Mouse (Mus musculus): Measurements from ENCODE around the gene Cenph. TPM values are rescaled to one million over a fixed set of nuclear protein-coding genes. Genes with fewer than 3 reads are reported as not detected.
"Not testable (repeated sequence)": the region's sequence is repeated elsewhere in the genome, so short reads cannot be mapped to it uniquely, and the experiment has no call there.

Gene Cenph
- total and polyA plus RNA-seq, 2 experiments from 2014 or later, result 5.6 TPM; not detected in 1

DNA sequence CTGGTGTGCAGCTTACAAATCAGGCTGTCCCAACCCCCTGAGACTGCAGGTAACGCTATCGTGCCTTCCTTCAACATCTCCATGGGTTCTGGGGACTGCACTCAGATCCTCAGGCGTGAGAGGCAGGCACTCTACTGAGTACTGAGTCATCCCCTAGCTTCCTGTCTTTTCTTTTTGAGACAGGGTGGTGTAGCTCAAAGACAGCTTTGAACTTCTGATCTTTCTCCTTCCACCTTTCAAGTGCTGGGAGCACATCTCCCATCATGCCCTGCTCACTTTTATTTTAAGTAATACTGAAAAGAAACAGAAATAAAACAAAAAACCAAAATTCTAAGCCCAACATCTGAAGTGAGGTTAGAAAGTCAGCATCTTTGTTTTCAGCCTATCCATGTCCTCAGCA is 30.1 kb upstream of the Cenph start:
- Histone ChIP-seq H3K4me2 (ENCODE audit: low read depth, low read length) (no peak overlapping the region), H3K27ac (ENCODE audit: low read depth) (no peak overlapping the region), H3K36me3 (replicated peaks; ENCODE audit: control insufficient read depth, insufficient read depth, low read length) (peaks cover 68% of the 10 kb centered on the region), H3K9me3 (replicated peaks; ENCODE audit: control insufficient read depth, low read length) (no peaks in the 10 kb centered on the region), H3K27me3 (ENCODE audit: control insufficient read depth, insufficient read depth, low read length) (no peaks in the 10 kb centered on the region), H3K9ac (replicated peaks; ENCODE audit: low read depth, low read length) (no peak overlapping the region), H3K4me3 (ENCODE audit: low read depth, low read length) (no peak overlapping the region), H3K4me1 (ENCODE audit: control insufficient read depth, insufficient read depth) (no peaks in the 10 kb centered on the region)
- TF ChIP-seq EP300 (IDR thresholded peaks at IDR 0.05; ENCODE audit: low read depth) (no peak), CTCF (IDR thresholded peaks at IDR 0.05; ENCODE audit: low read depth) (no peak)
- DNase-seq (ENCODE audit: low spot score) (no peak), ATAC-seq (ENCODE audit: insufficient read depth, low read depth) (no peak)
- 95% methylated on average over 3 of the region's 3 CpGs for WGBS

GRCm38 (mm10) chr13:100797171-100797570 is 21.5 kb upstream of the Cenph start:
- H3K27ac ChIP-seq (ENCODE audit: low read depth), result no peak overlapping the region
- no peaks in the 10 kb centered on the region for H3K9me3 ChIP-seq (replicated peaks; ENCODE audit: control insufficient read depth, low read length)
- no peak overlapping the region for H3K4me2 ChIP-seq (ENCODE audit: low read depth, low read length)
- no peaks in the 10 kb centered on the region for H3K27me3 ChIP-seq (ENCODE audit: control insufficient read depth, insufficient read depth, low read length)
- WGBS, result 82% methylated on average over 6 of the region's 6 CpGs
- no peaks in the 10 kb centered on the region for H3K4me1 ChIP-seq (ENCODE audit: control insufficient read depth, insufficient read depth)
- no peak for TF ChIP-seq EP300 (IDR thresholded peaks at IDR 0.05; ENCODE audit: low read depth)
- TF ChIP-seq CTCF (IDR thresholded peaks at IDR 0.05; ENCODE audit: low read depth), result no peak
- no peak overlapping the region for H3K4me3 ChIP-seq (ENCODE audit: low read depth, low read length)
- H3K9ac ChIP-seq (replicated peaks; ENCODE audit: low read depth, low read length), result no peak overlapping the region
- DNase-seq (ENCODE audit: low spot score) (no peak), ATAC-seq (ENCODE audit: insufficient read depth, low read depth) (no peak)
- peaks cover 17% of the 10 kb centered on the region; the same call in 1 of the 2 replicates for H3K36me3 ChIP-seq (replicated peaks; ENCODE audit: control insufficient read depth, insufficient read depth, low read length)

- H3K4me2 ChIP-seq (ENCODE audit: low read depth, low read length), result no peak overlapping the region
- WGBS, result 85% methylated on average over 3 of the region's 3 CpGs
- TF ChIP-seq CTCF (IDR thresholded peaks at IDR 0.05; ENCODE audit: low read depth), result no peak
- no peak for TF ChIP-seq EP300 (IDR thresholded peaks at IDR 0.05; ENCODE audit: low read depth)
These were observed 13.4 kb upstream of the Cenph start for GRCm38 (mm10) chr13:100789083-100789482.

DNA sequence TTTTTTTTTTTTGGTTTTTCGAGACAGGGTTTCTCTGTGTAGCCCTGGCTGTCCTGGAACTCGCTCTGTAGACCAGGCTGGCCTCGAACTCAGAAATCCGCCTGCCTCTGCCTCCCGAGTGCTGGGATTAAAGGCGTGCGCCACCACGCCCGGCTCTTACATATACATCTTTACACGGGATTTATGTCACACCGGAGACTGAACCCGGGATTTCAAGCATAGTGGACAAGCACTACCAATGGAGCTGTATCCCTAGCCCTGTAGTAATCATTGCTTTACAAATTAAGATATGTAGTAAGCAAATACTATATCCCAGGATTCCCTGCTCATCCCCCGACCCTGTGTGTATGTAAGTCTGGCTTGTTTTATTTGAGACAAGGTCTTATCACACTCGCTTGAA is 12.4 kb upstream of the Cenph start:
- DNase-seq (ENCODE audit: low spot score); ATAC-seq (ENCODE audit: insufficient read depth, low read depth); H3K9ac ChIP-seq (replicated peaks; ENCODE audit: low read depth, low read length); H3K27ac ChIP-seq (ENCODE audit: low read depth); H3K36me3 ChIP-seq (replicated peaks; ENCODE audit: control insufficient read depth, insufficient read depth, low read length); H3K27me3 ChIP-seq (ENCODE audit: control insufficient read depth, insufficient read depth, low read length); H3K4me2 ChIP-seq (ENCODE audit: low read depth, low read length); H3K9me3 ChIP-seq (replicated peaks; ENCODE audit: control insufficient read depth, low read length); H3K4me3 ChIP-seq (ENCODE audit: low read depth, low read length): not testable (repeated sequence)
- peaks cover 14% of the 10 kb centered on the region; the same call in 1 of the 2 replicates for H3K4me1 ChIP-seq (ENCODE audit: control insufficient read depth, insufficient read depth)
- 95% methylated on average over 11 of the region's 14 CpGs for WGBS

More at GRCm38 (mm10) chr13:100789083-100789482, 13.4 kb upstream of the Cenph start:
- ATAC-seq (ENCODE audit: insufficient read depth, low read depth) (no peak), DNase-seq (ENCODE audit: low spot score) (no peak)
- Histone ChIP-seq H3K9me3 (replicated peaks; ENCODE audit: control insufficient read depth, low read length) (0 out of 2 replicates have a peak, but pooled peaks cover 4% of the 10 kb centered on the region), H3K9ac (replicated peaks; ENCODE audit: low read depth, low read length) (no peak overlapping the region), H3K4me1 (ENCODE audit: control insufficient read depth, insufficient read depth) (peaks cover 12% of the 10 kb centered on the region; the same call in 1 of the 2 replicates), H3K4me3 (ENCODE audit: low read depth, low read length) (no peak overlapping the region), H3K36me3 (replicated peaks; ENCODE audit: control insufficient read depth, insufficient read depth, low read length) (no peaks in the 10 kb centered on the region), H3K27ac (ENCODE audit: low read depth) (no peak overlapping the region), H3K27me3 (ENCODE audit: control insufficient read depth, insufficient read depth, low read length) (no peaks in the 10 kb centered on the region)

GRCm38 (mm10) chr13:100787316-100788010 is 11.8 kb upstream of the Cenph start:
- Histone ChIP-seq H3K4me3 (ENCODE audit: low read depth, low read length) (no peak overlapping the region), H3K9me3 (replicated peaks; ENCODE audit: control insufficient read depth, low read length) (0 out of 2 replicates have a peak, but pooled peaks cover 4% of the 10 kb centered on the region), H3K36me3 (replicated peaks; ENCODE audit: control insufficient read depth, insufficient read depth, low read length) (peaks cover 5% of the 10 kb centered on the region), H3K4me2 (ENCODE audit: low read depth, low read length) (no peak overlapping the region), H3K27me3 (ENCODE audit: control insufficient read depth, insufficient read depth, low read length) (no peaks in the 10 kb centered on the region), H3K27ac (ENCODE audit: low read depth) (no peak overlapping the region), H3K9ac (replicated peaks; ENCODE audit: low read depth, low read length) (no peak overlapping the region), H3K4me1 (ENCODE audit: control insufficient read depth, insufficient read depth) (peaks cover 14% of the 10 kb centered on the region; the same call in 1 of the 2 replicates)
- no peak for ATAC-seq (ENCODE audit: insufficient read depth, low read depth)
- 81% methylated on average over 6 of the region's 6 CpGs for whole genome bisulfite sequencing
- no peak for DNase-seq (ENCODE audit: low spot score)
- TF ChIP-seq EP300 (IDR thresholded peaks at IDR 0.05; ENCODE audit: low read depth) (no peak), CTCF (IDR thresholded peaks at IDR 0.05; ENCODE audit: low read depth) (no peak)
